Mouse (Mus musculus): ENCODE data around the gene Tulp3. TPM values are rescaled to one million over a fixed set of nuclear protein-coding genes. Genes with fewer than 3 reads are reported as not detected.

Gene Tulp3
- polyA plus RNA-seq, 1 experiment from 2014 or later, result 15.4 TPM

GRCm38 (mm10) chr6:128376371-128377085, 20.9 kb upstream of the Tulp3 start:
- Histone ChIP-seq H3K4me1 (peaks cover 8% of the 10 kb centered on the region; the same call in 1 of the 2 replicates), H3K27ac (replicated peaks) (no peak overlapping the region), H3K9me3 (no peaks in the 10 kb centered on the region), H3K9ac (replicated peaks) (no peak overlapping the region), H3K27me3 (no peaks in the 10 kb centered on the region), H3K36me3 (peaks cover 3% of the 10 kb centered on the region; the same call in 1 of the 2 replicates), H3K4me2 (replicated peaks) (no peak overlapping the region), H3K4me3 (no peak overlapping the region)
- 93% methylated on average over 17 of the region's 17 CpGs for WGBS
- no peak for ATAC-seq (replicated peaks)

GRCm38 (mm10) chr6:128375192-128375591, 19.5 kb upstream of the Tulp3 start, which contains the start of the genes Tex52 and Gm44596:
Tex52 (plus strand) TSS chr6:128375456.
Gm44596 (plus strand) TSS chr6:128375503.
- WGBS, result 6% methylated on average over 6 of the region's 6 CpGs
- Histone ChIP-seq H3K4me1 (peaks cover 8% of the 10 kb centered on the region; the same call in 1 of the 2 replicates), H3K9ac (replicated peaks) (no peak within 1 kb of the TSS), H3K4me2 (replicated peaks) (no peak within 1 kb of the TSS), H3K4me3 (no peak within 1 kb of the TSS), H3K36me3 (peaks cover 3% of the 10 kb centered on the region), H3K27me3 (no peaks in the 10 kb centered on the region), H3K27ac (replicated peaks) (peak within 1 kb of the TSS; percentile 14; the same call in 1 of the 2 replicates), H3K9me3 (no peaks in the 10 kb centered on the region)
- peak; percentile 70; the same call in 1 of the 2 replicates for ATAC-seq (replicated peaks)

DNA sequence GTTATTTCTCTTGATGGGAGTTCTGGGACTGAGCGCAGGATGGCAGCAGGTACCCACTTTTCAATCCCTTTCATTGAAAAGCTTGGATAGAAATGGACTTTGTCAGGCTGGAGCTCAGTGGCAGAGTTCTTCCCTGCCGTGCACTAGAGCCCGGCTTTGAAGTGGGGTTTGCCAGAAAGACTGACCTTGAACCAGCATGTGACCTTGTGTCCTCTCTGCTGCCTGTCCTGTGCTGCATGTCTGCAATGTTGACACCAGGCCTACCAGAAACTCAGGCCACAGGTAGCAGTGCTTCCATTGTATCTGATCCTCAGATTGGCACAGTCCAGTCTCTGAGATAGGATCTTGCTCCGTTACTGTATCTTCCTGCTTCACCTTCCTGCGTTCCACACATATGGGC, 14.4 kb upstream of the Tulp3 start:
- Histone ChIP-seq H3K4me3 (no peak overlapping the region), H3K9ac (replicated peaks) (no peak overlapping the region), H3K27me3 (no peaks in the 10 kb centered on the region), H3K36me3 (peaks cover 12% of the 10 kb centered on the region), H3K4me1 (peaks cover 5% of the 10 kb centered on the region; the same call in 1 of the 2 replicates), H3K4me2 (replicated peaks) (no peak overlapping the region), H3K27ac (replicated peaks) (no peak overlapping the region), H3K9me3 (no peaks in the 10 kb centered on the region)
- no peak for ATAC-seq (replicated peaks)
- 92% methylated on average over 5 of the region's 5 CpGs for WGBS

GRCm38 (mm10) chr6:128366466-128366865, 10.8 kb upstream of the Tulp3 start:
- WGBS, result 91% methylated on average over 5 of the region's 5 CpGs
- H3K9me3 ChIP-seq, result no peaks in the 10 kb centered on the region
- no peak overlapping the region for H3K27ac ChIP-seq (replicated peaks)
- peaks cover 15% of the 10 kb centered on the region for H3K4me1 ChIP-seq
- no peak overlapping the region for H3K9ac ChIP-seq (replicated peaks)
- no peak for ATAC-seq (replicated peaks)
- H3K36me3 ChIP-seq, result peaks cover 9% of the 10 kb centered on the region
- H3K4me2 ChIP-seq (replicated peaks), result no peak overlapping the region
- H3K27me3 ChIP-seq, result no peaks in the 10 kb centered on the region
- no peak overlapping the region for H3K4me3 ChIP-seq

DNA sequence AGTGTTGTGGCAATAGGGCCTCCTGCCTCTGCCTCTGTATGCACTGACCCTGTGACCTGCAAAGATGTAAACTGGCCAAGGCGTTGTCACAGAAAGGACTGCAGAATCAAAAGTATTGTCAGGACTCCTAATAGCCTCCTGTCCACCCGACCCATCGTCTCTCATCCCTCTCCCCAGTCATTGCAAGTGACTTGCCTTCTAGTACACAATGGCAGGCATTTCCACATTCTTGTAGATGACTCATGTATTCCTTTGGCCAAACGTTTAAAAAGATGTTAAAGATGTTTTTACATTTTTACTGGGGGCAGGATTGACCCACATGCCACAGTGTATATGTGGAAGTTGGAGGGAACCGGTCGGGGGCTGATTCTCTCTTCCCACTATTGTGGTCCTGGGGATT, 9.1 kb upstream of the Tulp3 start:
- Histone ChIP-seq H3K4me1 (peaks cover 32% of the 10 kb centered on the region), H3K36me3 (peaks cover 9% of the 10 kb centered on the region), H3K4me2 (replicated peaks) (no peak overlapping the region), H3K9ac (replicated peaks) (no peak overlapping the region), H3K4me3 (no peak overlapping the region), H3K27me3 (no peaks in the 10 kb centered on the region), H3K9me3 (no peaks in the 10 kb centered on the region), H3K27ac (replicated peaks) (no peak overlapping the region)
- ATAC-seq (replicated peaks), result no peak
- 81% methylated on average over 6 of the region's 6 CpGs for WGBS

DNA sequence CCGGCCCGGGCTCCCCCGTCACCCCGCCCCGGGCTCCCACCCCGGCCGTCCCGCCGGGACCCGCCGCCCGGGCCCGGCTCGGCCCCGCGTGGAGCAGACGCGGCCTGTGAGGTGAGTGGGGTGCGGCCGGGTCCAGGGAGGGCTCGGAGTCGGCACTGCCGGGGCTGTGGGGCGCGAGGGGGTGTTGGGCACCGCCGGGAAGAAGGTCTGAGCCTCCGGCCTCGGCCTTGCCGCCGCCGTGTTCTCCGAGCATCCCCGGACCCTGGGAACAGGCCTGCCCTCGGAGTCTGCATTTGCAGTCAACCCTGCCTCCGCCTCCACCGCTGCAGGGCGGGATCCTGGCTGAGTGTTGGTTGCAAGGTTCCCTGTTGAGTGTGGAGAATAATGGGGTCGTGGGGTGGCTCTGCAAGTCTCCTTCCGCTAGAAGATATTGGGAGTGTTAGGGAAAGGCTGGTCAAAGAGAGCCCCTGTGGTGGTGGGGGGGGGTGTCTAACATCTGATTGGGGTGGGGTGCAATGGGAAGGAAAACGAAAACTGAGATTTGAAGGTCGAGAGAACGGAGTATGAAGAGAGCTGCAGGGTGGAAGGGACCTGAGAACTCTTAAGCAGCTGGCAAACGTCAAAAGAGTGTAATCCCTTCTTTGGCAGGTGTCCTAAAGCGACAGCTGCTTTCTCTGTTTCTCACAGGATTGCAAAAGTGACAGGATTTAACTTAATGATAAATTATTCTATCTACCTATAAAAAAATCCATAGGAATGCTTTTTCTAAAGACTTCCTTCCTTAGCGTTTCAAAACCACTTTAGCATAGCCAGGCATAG, 7.6 kb upstream of the Tulp3 start:
- peak overlapping the region; percentile 89 for H3K9ac ChIP-seq (replicated peaks)
- H3K9me3 ChIP-seq, result no peaks in the 10 kb centered on the region
- H3K27me3 ChIP-seq, result no peaks in the 10 kb centered on the region
- H3K4me1 ChIP-seq, result peaks cover 35% of the 10 kb centered on the region
- H3K27ac ChIP-seq (replicated peaks), result peak overlapping the region; percentile 93
- H3K4me3 ChIP-seq, result peak overlapping the region; percentile 93
- WGBS, result under 1% methylated on average over 36 of the region's 46 CpGs
- peaks cover 13% of the 10 kb centered on the region for H3K36me3 ChIP-seq
- no peak; the same call in none of the 2 replicates for ATAC-seq (replicated peaks)
- H3K4me2 ChIP-seq (replicated peaks), result peak overlapping the region; percentile 85

GRCm38 (mm10) chr6:128362381-128363006, 6.8 kb upstream of the Tulp3 start, which contains the start of the genes Rhno1 and Foxm1:
Rhno1 (minus strand) TSS chr6:128362911.
Foxm1 (plus strand) TSS chr6:128362967.
- peak; percentile 90 for ATAC-seq (replicated peaks)
- WGBS, result under 1% methylated on average over 72 of the region's 76 CpGs
- H3K36me3 ChIP-seq, result peaks cover 17% of the 10 kb centered on the region
- peak within 1 kb of the TSS; percentile 93 for H3K4me3 ChIP-seq
- peaks cover 35% of the 10 kb centered on the region for H3K4me1 ChIP-seq
- H3K9me3 ChIP-seq, result no peaks in the 10 kb centered on the region
- H3K27me3 ChIP-seq, result no peaks in the 10 kb centered on the region
- peak within 1 kb of the TSS; percentile 93 for H3K27ac ChIP-seq (replicated peaks)
- H3K9ac ChIP-seq (replicated peaks), result peak within 1 kb of the TSS; percentile 89
- H3K4me2 ChIP-seq (replicated peaks), result peak within 1 kb of the TSS; percentile 85

- peak overlapping the region; percentile 93 for H3K4me3 ChIP-seq
- H3K4me1 ChIP-seq, result peaks cover 35% of the 10 kb centered on the region
- H3K27me3 ChIP-seq, result no peaks in the 10 kb centered on the region
- H3K4me2 ChIP-seq (replicated peaks), result peak overlapping the region; percentile 85
- ATAC-seq (replicated peaks), result no peak
- peak overlapping the region; percentile 93 for H3K27ac ChIP-seq (replicated peaks)
- WGBS, result 8% methylated on average over 9 of the region's 9 CpGs
- H3K9me3 ChIP-seq, result no peaks in the 10 kb centered on the region
- peak overlapping the region; percentile 89 for H3K9ac ChIP-seq (replicated peaks)
- peaks cover 17% of the 10 kb centered on the region for H3K36me3 ChIP-seq
These were observed 6.2 kb upstream of the Tulp3 start for GRCm38 (mm10) chr6:128361901-128362300.

DNA sequence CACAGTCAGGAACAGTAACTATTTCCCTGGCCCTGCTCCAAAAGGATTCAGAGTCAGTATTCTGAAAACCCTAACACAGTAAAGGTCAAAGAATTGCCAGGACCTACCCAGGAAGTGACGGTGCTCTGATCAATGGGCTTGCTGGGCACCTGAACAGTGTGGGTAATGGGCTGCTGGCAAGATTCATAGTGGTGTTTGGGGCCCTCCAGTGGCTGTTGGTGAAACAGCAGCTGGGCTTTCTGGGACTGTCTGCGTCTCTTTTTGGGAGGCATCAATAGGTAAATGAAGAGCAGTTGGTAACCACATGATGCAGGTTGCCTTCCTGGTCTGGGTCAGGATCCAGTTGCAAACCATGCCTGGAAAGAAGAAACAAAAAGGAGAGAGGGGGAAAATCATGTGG, 3.3 kb upstream of the Tulp3 start:
- 3% methylated on average over 2 of the region's 2 CpGs for WGBS
- H3K27me3 ChIP-seq, result no peaks in the 10 kb centered on the region
- no peak for ATAC-seq (replicated peaks)

GRCm38 (mm10) chr6:128355201-128355681, 410 bp downstream of the Tulp3 start:
- Histone ChIP-seq H3K9me3 (no peaks in the 10 kb centered on the region), H3K27ac (replicated peaks) (peak overlapping the region; percentile 94), H3K36me3 (peaks cover 21% of the 10 kb centered on the region), H3K4me1 (peaks cover 36% of the 10 kb centered on the region), H3K27me3 (no peaks in the 10 kb centered on the region), H3K4me3 (peak overlapping the region; percentile 95), H3K4me2 (replicated peaks) (peak overlapping the region; percentile 76), H3K9ac (replicated peaks) (peak overlapping the region; percentile 70)
- ATAC-seq (replicated peaks), result peak; percentile 78
- under 1% methylated on average over 28 of the region's 28 CpGs for WGBS

More for the DNA sequence above, 3.3 kb upstream of the Tulp3 start:
- peaks cover 21% of the 10 kb centered on the region for H3K36me3 ChIP-seq
- H3K4me1 ChIP-seq, result peaks cover 54% of the 10 kb centered on the region
- H3K9me3 ChIP-seq, result no peaks in the 10 kb centered on the region
- H3K4me2 ChIP-seq (replicated peaks), result no peak overlapping the region
- no peak overlapping the region for H3K9ac ChIP-seq (replicated peaks)
- no peak overlapping the region for H3K27ac ChIP-seq (replicated peaks)
- H3K4me3 ChIP-seq, result no peak overlapping the region

DNA sequence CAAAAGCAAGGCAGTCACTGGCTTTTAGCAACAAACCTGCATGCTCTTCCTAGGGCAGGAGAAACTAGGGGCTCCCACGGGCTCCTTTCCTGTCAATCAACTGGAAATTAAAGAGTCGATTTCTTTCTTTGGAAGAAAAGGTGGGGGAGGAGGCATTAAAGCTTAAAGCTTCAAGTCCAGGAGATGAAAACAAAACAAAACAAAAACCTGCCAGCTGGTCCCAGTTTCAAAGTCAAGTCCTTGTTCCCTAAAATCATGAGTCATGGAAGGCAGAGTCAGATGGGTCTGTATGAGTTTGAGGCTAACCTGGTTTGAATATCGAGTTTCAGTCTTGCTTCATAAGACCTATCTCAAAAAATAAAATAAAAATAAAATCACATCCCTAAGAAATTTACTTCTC, 1.5 kb downstream of the Tulp3 start:
- Histone ChIP-seq H3K27ac (replicated peaks) (no peak overlapping the region), H3K27me3 (no peaks in the 10 kb centered on the region), H3K9me3 (no peaks in the 10 kb centered on the region), H3K4me3 (no peak overlapping the region; the same call in 1 of the 2 replicates), H3K36me3 (peaks cover 21% of the 10 kb centered on the region), H3K4me1 (peaks cover 28% of the 10 kb centered on the region), H3K9ac (replicated peaks) (no peak overlapping the region), H3K4me2 (replicated peaks) (peak overlapping the region; percentile 76)
- no peak for ATAC-seq (replicated peaks)
- WGBS, result 27% methylated on average over 3 of the region's 3 CpGs

All from forebrain, embryonic 15.5 days (tissue).